Mouse (Mus musculus): ENCODE measurements around the gene Ten1. TPM values are rescaled to one million over a fixed set of nuclear protein-coding genes. Genes with fewer than 3 reads are reported as not detected.

Ten1 gene
- polyA plus RNA-seq, 1 experiment from 2014 or later: 115 TPM

DNA sequence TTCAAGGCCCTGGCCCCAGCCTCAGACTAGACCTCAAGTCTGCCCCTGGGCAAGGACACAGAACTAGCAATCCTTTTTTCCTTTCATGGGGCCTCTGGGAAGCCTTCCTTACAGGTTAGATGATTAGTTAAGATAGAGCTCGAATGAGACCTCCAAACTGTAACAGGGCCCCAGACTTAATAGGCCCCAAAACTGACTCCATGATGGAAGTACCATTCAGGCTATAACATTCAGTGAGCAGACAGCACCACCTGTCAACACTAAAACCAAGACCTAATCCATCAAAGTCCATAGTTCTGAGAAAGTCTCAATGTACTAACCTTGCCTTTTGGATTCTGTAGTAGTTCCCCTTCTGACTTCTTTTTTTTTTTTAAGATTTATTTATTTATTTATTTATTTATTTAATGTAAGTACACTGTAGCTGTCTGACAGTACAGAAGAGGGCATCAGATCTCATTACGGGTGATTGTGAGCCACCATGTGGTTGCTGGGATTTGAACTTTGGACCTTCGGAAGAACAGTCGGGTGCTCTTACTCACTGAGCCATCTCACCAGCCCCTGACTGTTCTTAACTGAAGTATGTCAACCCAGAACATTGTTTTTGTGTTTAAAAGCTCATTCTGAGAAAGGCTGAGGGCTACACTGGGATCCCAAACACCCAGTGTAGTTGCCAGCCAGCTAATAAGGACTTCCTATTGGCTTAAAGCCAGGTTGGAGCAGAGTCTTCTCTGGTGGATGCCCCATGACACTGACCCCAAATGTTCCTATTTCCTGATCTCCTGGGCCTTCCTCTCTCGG is 28.5 kb upstream of the Ten1 start:
- H3K27ac ChIP-seq (ENCODE audit: low read length): no peak overlapping the region
- no peaks in the 10 kb centered on the region for H3K27me3 ChIP-seq (replicated peaks; ENCODE audit: control insufficient read depth, insufficient read depth, low read length)
- peaks cover 7% of the 10 kb centered on the region; the same call in 1 of the 2 replicates for H3K36me3 ChIP-seq (ENCODE audit: control insufficient read depth, insufficient read depth, low read length)
- WGBS: 75% methylated on average over 5 of the region's 5 CpGs
- H3K4me2 ChIP-seq (ENCODE audit: low read depth, low read length): no peak overlapping the region
- peaks cover 7% of the 10 kb centered on the region for H3K4me1 ChIP-seq (ENCODE audit: control insufficient read depth, insufficient read depth, low read length)
- ATAC-seq: no peak
- no peak overlapping the region for H3K9ac ChIP-seq (ENCODE audit: low read depth, low read length)
- H3K4me3 ChIP-seq (ENCODE audit: low read length): no peak overlapping the region
- no peaks in the 10 kb centered on the region for H3K9me3 ChIP-seq (ENCODE audit: control insufficient read depth, low read length)

DNA sequence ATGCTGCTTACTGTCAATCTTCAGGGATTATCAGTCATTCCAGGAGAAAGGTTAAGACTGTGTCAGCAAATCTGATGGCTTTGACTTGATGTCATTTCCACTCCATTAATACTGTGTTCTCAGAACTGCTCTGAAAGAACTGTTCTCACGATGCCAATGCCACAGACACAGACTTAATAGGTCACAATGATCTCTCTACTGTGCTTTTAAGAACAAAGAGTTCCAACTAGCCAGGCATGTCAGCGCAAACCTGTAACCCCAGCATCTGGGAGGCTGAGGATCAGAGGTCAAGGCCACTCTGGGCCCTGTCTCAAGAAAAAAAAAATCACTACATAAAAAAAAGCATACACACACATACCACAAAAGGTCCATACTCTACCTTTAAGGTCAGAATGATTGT is 26.7 kb upstream of the Ten1 start:
- Histone ChIP-seq H3K4me2 (ENCODE audit: low read depth, low read length) (no peak overlapping the region), H3K4me3 (ENCODE audit: low read length) (no peak overlapping the region), H3K9ac (ENCODE audit: low read depth, low read length) (no peak overlapping the region), H3K4me1 (ENCODE audit: control insufficient read depth, insufficient read depth, low read length) (no peaks in the 10 kb centered on the region), H3K27me3 (replicated peaks; ENCODE audit: control insufficient read depth, insufficient read depth, low read length) (no peaks in the 10 kb centered on the region), H3K36me3 (ENCODE audit: control insufficient read depth, insufficient read depth, low read length) (peaks cover 11% of the 10 kb centered on the region), H3K27ac (ENCODE audit: low read length) (no peak overlapping the region), H3K9me3 (ENCODE audit: control insufficient read depth, low read length) (no peaks in the 10 kb centered on the region)
- ATAC-seq: no peak
- 88% methylated on average over 2 of the region's 2 CpGs for WGBS

DNA sequence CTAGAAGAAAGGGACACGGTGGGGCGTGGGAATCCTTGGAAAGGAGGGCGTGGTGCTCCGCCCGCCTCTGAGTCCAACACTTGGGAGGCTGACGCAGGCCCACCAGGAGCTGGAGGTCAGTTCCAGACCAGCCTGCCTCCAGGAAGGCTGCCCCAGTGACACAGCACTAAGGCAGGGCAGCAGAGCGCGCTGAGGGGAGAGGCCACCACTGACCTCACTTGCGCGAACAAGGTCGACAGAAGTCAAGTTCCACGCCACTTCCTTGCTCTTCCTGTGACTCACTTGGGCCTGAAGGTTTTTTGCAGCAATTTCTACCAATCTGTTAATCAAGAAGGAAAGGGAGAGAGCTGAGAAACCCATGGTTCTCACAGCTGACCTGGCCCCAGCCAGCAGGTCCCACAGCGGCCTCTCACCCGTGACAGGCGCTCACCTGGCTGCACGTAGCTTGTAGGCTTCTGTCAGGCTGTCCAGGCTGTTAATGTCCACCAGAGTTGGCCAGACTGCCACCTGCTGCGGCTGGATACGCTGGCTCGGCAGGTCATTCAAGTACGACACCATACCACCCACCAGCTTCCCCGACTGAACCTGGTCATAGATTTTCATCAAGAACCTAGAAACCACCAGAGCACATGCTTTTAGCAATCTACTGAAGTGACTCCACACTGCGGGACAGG is 23.7 kb upstream of the Ten1 start:
- ATAC-seq: no peak
- Histone ChIP-seq H3K27ac (ENCODE audit: low read length) (no peak overlapping the region), H3K4me3 (ENCODE audit: low read length) (no peak overlapping the region), H3K27me3 (replicated peaks; ENCODE audit: control insufficient read depth, insufficient read depth, low read length) (no peaks in the 10 kb centered on the region), H3K36me3 (ENCODE audit: control insufficient read depth, insufficient read depth, low read length) (peaks cover 22% of the 10 kb centered on the region), H3K4me2 (ENCODE audit: low read depth, low read length) (no peak overlapping the region), H3K9ac (ENCODE audit: low read depth, low read length) (no peak overlapping the region), H3K9me3 (ENCODE audit: control insufficient read depth, low read length) (no peaks in the 10 kb centered on the region), H3K4me1 (ENCODE audit: control insufficient read depth, insufficient read depth, low read length) (no peaks in the 10 kb centered on the region)
- WGBS: 85% methylated on average over 22 of the region's 22 CpGs

DNA sequence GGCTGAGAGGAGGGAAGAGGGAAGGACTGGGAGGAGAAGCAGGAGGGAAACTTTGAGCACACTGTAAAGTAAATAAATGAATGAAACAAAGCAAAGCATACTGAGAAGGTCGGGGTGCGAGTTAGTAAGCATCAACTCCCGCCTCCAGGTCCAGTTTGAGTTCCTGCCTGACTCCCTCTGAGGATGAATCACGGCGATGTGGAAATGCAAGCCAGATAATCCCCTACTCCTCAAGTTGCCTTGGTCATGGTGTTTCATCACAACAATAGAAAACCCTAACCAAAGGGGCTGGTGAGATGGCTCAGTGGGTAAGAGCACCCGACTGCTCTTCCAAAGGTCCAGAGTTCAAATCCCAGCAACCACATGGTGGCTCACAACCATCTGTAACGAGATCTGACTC is 22.6 kb upstream of the Ten1 start:
- Histone ChIP-seq H3K4me3 (ENCODE audit: low read length) (no peak overlapping the region), H3K9ac (ENCODE audit: low read depth, low read length) (no peak overlapping the region), H3K4me2 (ENCODE audit: low read depth, low read length) (no peak overlapping the region), H3K27me3 (replicated peaks; ENCODE audit: control insufficient read depth, insufficient read depth, low read length) (no peaks in the 10 kb centered on the region), H3K4me1 (ENCODE audit: control insufficient read depth, insufficient read depth, low read length) (no peaks in the 10 kb centered on the region), H3K9me3 (ENCODE audit: control insufficient read depth, low read length) (no peaks in the 10 kb centered on the region), H3K27ac (ENCODE audit: low read length) (no peak overlapping the region), H3K36me3 (ENCODE audit: control insufficient read depth, insufficient read depth, low read length) (peaks cover 22% of the 10 kb centered on the region)
- 88% methylated on average over 7 of the region's 7 CpGs for WGBS
- no peak for ATAC-seq

- Histone ChIP-seq H3K36me3 (ENCODE audit: control insufficient read depth, insufficient read depth, low read length) (peaks cover 24% of the 10 kb centered on the region), H3K4me1 (ENCODE audit: control insufficient read depth, insufficient read depth, low read length) (no peaks in the 10 kb centered on the region), H3K9ac (ENCODE audit: low read depth, low read length) (no peak overlapping the region), H3K4me3 (ENCODE audit: low read length) (no peak overlapping the region), H3K27ac (ENCODE audit: low read length) (no peak overlapping the region), H3K9me3 (ENCODE audit: control insufficient read depth, low read length) (no peaks in the 10 kb centered on the region), H3K27me3 (replicated peaks; ENCODE audit: control insufficient read depth, insufficient read depth, low read length) (no peaks in the 10 kb centered on the region), H3K4me2 (ENCODE audit: low read depth, low read length) (no peak overlapping the region)
- ATAC-seq: no peak
- 86% methylated on average over 20 of the region's 20 CpGs for WGBS
These were observed 20.1 kb upstream of the Ten1 start for GRCm38 (mm10) chr11:116178411-116179121.

DNA sequence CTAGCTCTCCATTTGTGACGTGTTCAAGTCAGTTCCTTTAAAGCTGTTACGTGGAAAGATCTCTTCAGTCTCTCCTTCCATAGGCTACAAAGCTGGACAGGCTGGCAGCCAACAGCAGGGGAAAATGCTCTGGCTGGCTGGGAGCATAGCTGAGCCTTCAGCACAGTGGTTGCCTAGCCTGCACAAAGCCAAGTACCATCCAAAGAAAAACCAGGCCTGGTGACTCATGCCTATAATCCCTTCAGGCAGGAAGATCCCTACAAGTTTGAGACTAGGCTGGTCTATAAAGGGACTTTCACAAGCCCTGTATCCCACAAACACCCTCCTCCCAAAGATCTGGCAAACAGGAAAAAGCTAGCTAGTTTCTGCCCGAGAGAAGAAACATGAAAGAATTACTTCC is 12.8 kb upstream of the Ten1 start:
- no peak overlapping the region for H3K27ac ChIP-seq (ENCODE audit: low read length)
- H3K36me3 ChIP-seq (ENCODE audit: control insufficient read depth, insufficient read depth, low read length): peaks cover 26% of the 10 kb centered on the region
- WGBS: 80% methylated on average over 3 of the region's 3 CpGs
- H3K9ac ChIP-seq (ENCODE audit: low read depth, low read length): no peak overlapping the region
- no peak for ATAC-seq
- H3K4me1 ChIP-seq (ENCODE audit: control insufficient read depth, insufficient read depth, low read length): no peaks in the 10 kb centered on the region
- H3K9me3 ChIP-seq (ENCODE audit: control insufficient read depth, low read length): no peaks in the 10 kb centered on the region
- H3K4me2 ChIP-seq (ENCODE audit: low read depth, low read length): no peak overlapping the region
- H3K4me3 ChIP-seq (ENCODE audit: low read length): no peak overlapping the region
- H3K27me3 ChIP-seq (replicated peaks; ENCODE audit: control insufficient read depth, insufficient read depth, low read length): no peaks in the 10 kb centered on the region

GRCm38 (mm10) chr11:116186360-116186759 is 12.3 kb upstream of the Ten1 start:
- H3K27ac ChIP-seq (ENCODE audit: low read length): no peak overlapping the region
- H3K4me2 ChIP-seq (ENCODE audit: low read depth, low read length): no peak overlapping the region
- H3K9me3 ChIP-seq (ENCODE audit: control insufficient read depth, low read length): no peaks in the 10 kb centered on the region
- no peak overlapping the region for H3K9ac ChIP-seq (ENCODE audit: low read depth, low read length)
- no peaks in the 10 kb centered on the region for H3K4me1 ChIP-seq (ENCODE audit: control insufficient read depth, insufficient read depth, low read length)
- peaks cover 26% of the 10 kb centered on the region for H3K36me3 ChIP-seq (ENCODE audit: control insufficient read depth, insufficient read depth, low read length)
- no peaks in the 10 kb centered on the region for H3K27me3 ChIP-seq (replicated peaks; ENCODE audit: control insufficient read depth, insufficient read depth, low read length)
- 90% methylated on average over 11 of the region's 11 CpGs for WGBS
- no peak overlapping the region for H3K4me3 ChIP-seq (ENCODE audit: low read length)
- no peak for ATAC-seq

GRCm38 (mm10) chr11:116187226-116187930 is 11.3 kb upstream of the Ten1 start:
- H3K4me2 ChIP-seq (ENCODE audit: low read depth, low read length): no peak overlapping the region
- H3K4me3 ChIP-seq (ENCODE audit: low read length): no peak overlapping the region
- H3K36me3 ChIP-seq (ENCODE audit: control insufficient read depth, insufficient read depth, low read length): peaks cover 25% of the 10 kb centered on the region
- H3K4me1 ChIP-seq (ENCODE audit: control insufficient read depth, insufficient read depth, low read length): no peaks in the 10 kb centered on the region
- no peak overlapping the region for H3K27ac ChIP-seq (ENCODE audit: low read length)
- H3K9me3 ChIP-seq (ENCODE audit: control insufficient read depth, low read length): no peaks in the 10 kb centered on the region
- H3K9ac ChIP-seq (ENCODE audit: low read depth, low read length): no peak overlapping the region
- H3K27me3 ChIP-seq (replicated peaks; ENCODE audit: control insufficient read depth, insufficient read depth, low read length): no peaks in the 10 kb centered on the region
- ATAC-seq: no peak
- 48% methylated on average over 11 of the region's 11 CpGs for WGBS

- ATAC-seq: no peak
- H3K4me3 ChIP-seq (ENCODE audit: low read length): peak overlapping the region; percentile 11; the same call in 1 of the 2 replicates
- H3K4me2 ChIP-seq (ENCODE audit: low read depth, low read length): peak overlapping the region; percentile 32
- peak overlapping the region; percentile 5; the same call in 1 of the 2 replicates for H3K27ac ChIP-seq (ENCODE audit: low read length)
- H3K4me1 ChIP-seq (ENCODE audit: control insufficient read depth, insufficient read depth, low read length): peaks cover 11% of the 10 kb centered on the region; the same call in 1 of the 2 replicates
- H3K27me3 ChIP-seq (replicated peaks; ENCODE audit: control insufficient read depth, insufficient read depth, low read length): no peaks in the 10 kb centered on the region
- no peaks in the 10 kb centered on the region for H3K9me3 ChIP-seq (ENCODE audit: control insufficient read depth, low read length)
- 0 out of 2 replicates have a peak overlapping the region, but pooled peaks have one; percentile 8 for H3K9ac ChIP-seq (ENCODE audit: low read depth, low read length)
- H3K36me3 ChIP-seq (ENCODE audit: control insufficient read depth, insufficient read depth, low read length): no peaks in the 10 kb centered on the region
- WGBS: 85% methylated on average over 8 of the region's 8 CpGs
These were observed 4.0 kb upstream of the Ten1 start for GRCm38 (mm10) chr11:116194619-116195018.
